Mouse (Mus musculus) heart, postnatal 10 days (tissue): ENCODE measurements at regions not wholly inside any gene's neighbourhood (a gene's known extent, or its start where the extent isn't known, plus 50 kb on each side); places are given as distances from the start of the nearest gene placed in this dataset.
"Not testable (repeated sequence)": the region's sequence is repeated elsewhere in the genome, so short reads cannot be mapped to it uniquely, and the experiment has no call there.

Experiments used
- DNase-seq, 2 experiments: peaks; one replicate each; pipeline ENCODE4 v3.0.0; 2021
- intact Hi-C: fragments of 180-260 bp; cut with DNase I; formaldehyde crosslinking; loops from one replicate; pipeline ENCODE4 v1.15.1; 2025

- DNase-seq, result no peak
- intact Hi-C loops, result no loop called here
Observed at GRCm38 (mm10) chr4:22699561-22699960, 211.4 kb upstream of the Pou3f2 start.

- intact Hi-C loops, result no loop called here
- no peak for DNase-seq
Observed at GRCm38 (mm10) chr4:22667733-22668381, 179.7 kb upstream of the Pou3f2 start.

GRCm38 (mm10) chr4:22645616-22646015 is 157.4 kb upstream of the Pou3f2 start:
- intact Hi-C loops, result no loop called here
- DNase-seq, result peak; percentile 2 to 17

GRCm38 (mm10) chr4:22608922-22609321 is 120.8 kb upstream of the Pou3f2 start:
- no peak for DNase-seq
- intact Hi-C loops, result no loop called here

GRCm38 (mm10) chr4:22602164-22602563 is 114.0 kb upstream of the Pou3f2 start:
- intact Hi-C loops, result not testable (repeated sequence)

GRCm38 (mm10) chr4:22587162-22587561 is 99.0 kb upstream of the Pou3f2 start:
- intact Hi-C loops, result no loop called here

More at GRCm38 (mm10) chr4:22602164-22602563, 114.0 kb upstream of the Pou3f2 start:
- DNase-seq, result not testable (repeated sequence)

DNA sequence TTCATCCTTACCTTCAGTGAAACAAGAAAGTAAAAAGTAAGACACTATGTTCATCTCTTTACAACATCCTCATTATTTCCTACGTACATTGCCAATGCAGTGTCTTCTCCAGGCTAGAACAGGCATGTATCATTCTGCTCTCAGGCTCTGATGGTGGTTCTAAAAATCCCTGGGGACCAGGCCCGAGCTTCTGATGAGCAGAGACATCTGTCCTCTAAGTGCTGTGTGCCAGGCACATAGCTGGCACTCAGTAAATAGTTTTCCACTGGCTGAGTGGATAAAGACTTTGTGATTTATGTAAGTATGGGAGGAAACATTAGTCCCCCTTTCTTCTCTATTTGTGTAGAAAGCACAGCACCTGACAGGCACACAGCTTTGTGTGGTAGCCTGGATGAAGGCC is 77.8 kb upstream of the Pou3f2 start:
- intact Hi-C loops, result no loop called here
- DNase-seq, result no peak

More at GRCm38 (mm10) chr4:22587162-22587561, 99.0 kb upstream of the Pou3f2 start:
- DNase-seq, result no peak

- intact Hi-C loops, result no loop called here
- DNase-seq, result no peak
Observed at GRCm38 (mm10) chr4:22564532-22564931, 76.4 kb upstream of the Pou3f2 start.
